13 mouse cellular contexts compared by ENCODE assay signal in the genomic region with DNA sequence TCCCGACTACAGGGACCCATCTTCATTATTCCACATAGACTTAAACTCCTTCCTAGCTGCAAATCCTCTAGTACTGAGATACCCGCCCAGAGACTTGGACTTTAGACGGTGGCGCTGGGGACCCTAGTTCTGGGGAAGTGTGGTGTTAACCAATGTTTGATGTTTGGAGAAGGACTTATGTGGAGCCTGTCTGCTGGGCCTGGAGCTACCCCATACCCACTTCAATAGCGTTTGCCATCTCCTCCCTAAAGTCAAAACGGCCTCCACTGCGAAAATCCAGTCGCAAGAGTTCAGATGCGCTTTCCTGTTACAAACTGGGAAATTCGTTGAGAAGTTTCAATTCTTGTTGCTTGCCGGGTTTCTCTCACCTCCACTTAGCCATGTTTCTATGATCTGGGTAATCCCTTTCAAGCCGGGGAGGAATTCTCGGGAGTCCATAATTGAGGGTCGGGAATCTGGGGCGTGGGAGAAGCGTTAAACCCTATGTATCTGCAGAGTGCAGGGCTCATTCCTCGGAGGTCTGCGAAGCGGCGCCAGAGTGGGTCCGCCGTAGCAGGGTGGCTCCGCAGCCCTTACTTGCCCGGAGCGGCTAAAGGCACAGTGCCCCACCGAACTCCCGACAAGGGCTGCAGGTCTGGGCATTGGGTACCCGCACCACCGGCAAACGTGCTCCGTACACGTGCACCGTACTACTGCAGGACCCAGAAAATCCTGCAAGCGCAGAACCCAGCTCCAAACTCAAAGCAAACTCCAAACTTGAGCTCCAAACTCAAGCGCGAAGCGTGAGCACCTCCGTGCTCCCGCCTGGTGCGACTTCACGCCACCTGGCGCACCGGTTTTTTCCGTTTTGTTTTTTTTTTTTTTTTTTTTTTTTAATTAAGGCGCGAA. TPM values are rescaled to one million over a fixed set of nuclear protein-coding genes. Genes with fewer than 3 reads are reported as not detected.
A peak's percentile ranks its signal among the peaks of the same experiment; 100 is the strongest.
DNase-seq lines count a peak whose midpoint lies in the region; ATAC-seq and TF ChIP-seq lines count a peak whose summit lies in the region.
"Had no signal": no experiment of that assay in that cellular context is flagged by ENCODE, and none has a peak within 500 bp of the region (broad histone marks: within the 10 kb centered on the region; RNA-seq: fewer than 3 reads in every experiment).

No protein-coding gene starts in this region.

- peak overlapping the region; percentile 37; the same call in 1 of the 2 replicates for H3K4me3 ChIP-seq in kidney, embryonic 16.5 days (ENCODE audit: low read length)
- H3K4me3 ChIP-seq in E14TG2a.4 (replicated peaks; ENCODE audit: low read length), result peak overlapping the region; percentile 68; the same call in 1 of the 2 replicates

- H3K27ac ChIP-seq in kidney, embryonic 16.5 days (ENCODE audit: low read length), result no peak overlapping the region
- H3K27ac ChIP-seq: liver, embryonic 14.5 days had no signal

- TF ChIP-seq CTCF in E14TG2a.4 (conservative IDR thresholded peaks at IDR 0.05; ENCODE audit: low read length), result no peak

- no peaks in the 10 kb centered on the region for H3K36me3 ChIP-seq in kidney, embryonic 16.5 days (ENCODE audit: insufficient read depth, low read length)
- H3K36me3 ChIP-seq in E14TG2a.4 (ENCODE audit: insufficient read depth, low read length), result no peaks in the 10 kb centered on the region

- no peaks in the 10 kb centered on the region for H3K9me3 ChIP-seq in kidney, embryonic 16.5 days (ENCODE audit: low read length)
- no peaks in the 10 kb centered on the region for H3K9me3 ChIP-seq in E14TG2a.4 (ENCODE audit: low read length)

- 0 out of 2 replicates have a peak overlapping the region, but pooled peaks have one; percentile 16 for H3K4me2 ChIP-seq in kidney, embryonic 16.5 days (replicated peaks; ENCODE audit: low read depth, low read length)

- H3K27me3 ChIP-seq in kidney, embryonic 16.5 days (ENCODE audit: insufficient read depth, low read length), result peaks cover 96% of the 10 kb centered on the region
- peaks cover 96% of the 10 kb centered on the region for H3K27me3 ChIP-seq in E14TG2a.4 (ENCODE audit: insufficient read depth, low read length)
- H3K27me3 ChIP-seq: CH12.LX had no signal

- DNase-seq in kidney, adult 8-10 months, result no peak
- DNase-seq in R1 (ENCODE audit: low read depth, low spot score), result peak; percentile 50
- DNase-seq in kidney, postnatal 4 days, result peak; percentile 38 to 56
- no peak for DNase-seq in right cerebral cortex, adult 2 months (ENCODE audit: low spot score in 2 of 2)
- DNase-seq: heart, postnatal 4 days; lung, postnatal 36 days; right cerebral cortex, postnatal 4 days had no signal

- 2% methylated on average over 46 of the region's 46 CpGs for WGBS in kidney, embryonic 16.5 days

- no peak overlapping the region for H3K9ac ChIP-seq in kidney, embryonic 16.5 days (replicated peaks; ENCODE audit: low read length)
- H3K9ac ChIP-seq: liver, embryonic 14.5 days had no signal

- no peak for ATAC-seq in kidney, embryonic 16.5 days (ENCODE audit: low FRiP score, low TSS enrichment)
- no peak for ATAC-seq in megakaryocyte-erythroid progenitor cell, adult 5-6 weeks (replicated peaks; ENCODE audit: low FRiP score, low TSS enrichment, poor library complexity, severe bottlenecking)

- peaks cover 18% of the 10 kb centered on the region for H3K4me1 ChIP-seq in kidney, embryonic 16.5 days (ENCODE audit: insufficient read depth, low read length)
- peaks cover 48% of the 10 kb centered on the region for H3K4me1 ChIP-seq in E14TG2a.4 (replicated peaks; ENCODE audit: low read depth, low read length)

RNA-seq across cellular contexts. Expression of a gene that starts 1.5 kb away (rescaled TPM):
- 1.3 and 1.7 TPM in 2 replicates for polyA plus RNA-seq in kidney, embryonic 16.5 days (2015; fragmentation: Nextera tagmentation; extraction: Ambion mirVana)
- total RNA-seq in megakaryocyte-erythroid progenitor cell, adult 5-6 weeks (2014; fragmentation: Nextera tagmentation), result not detected in 2 replicates
- total RNA-seq in megakaryocyte-erythroid progenitor cell, adult 5-6 weeks (2017), result not detected in 2 replicates
- total RNA-seq: CH12.LX; heart, postnatal 4 days; left cerebral cortex, adult 18-20 months had no signal

Comparison
In these comparisons a context has a peak if more than half of its experiments do, and no peak if none do; other contexts are left out.
1. DNase-seq: peak in R1 (single experiment) and kidney, postnatal 4 days (2 of 2); none in kidney, adult 8-10 months (0 of 2) and right cerebral cortex, adult 2 months (0 of 2).